Comparison of ENCODE assay signal across 11 mouse cellular contexts in the genomic region with DNA sequence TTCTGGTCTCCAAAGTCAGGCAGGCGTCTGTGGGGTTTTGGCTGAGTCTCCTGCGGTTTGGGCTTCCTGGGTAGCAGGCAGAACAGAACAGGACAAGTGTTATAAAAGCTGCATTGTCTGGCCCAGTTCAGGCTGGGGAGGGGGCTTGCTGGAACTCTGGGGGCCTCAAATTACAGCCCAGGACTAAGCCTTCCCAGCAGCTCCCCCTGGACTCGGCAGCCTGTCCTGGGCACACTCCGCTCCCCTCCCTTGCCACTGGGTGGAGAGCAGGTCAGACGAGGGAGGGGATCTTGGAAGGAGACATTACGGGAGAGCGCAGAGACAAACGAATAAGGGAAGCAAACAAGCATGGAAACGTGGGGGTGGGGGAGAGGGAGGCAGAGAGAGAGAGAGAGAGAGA. TPM values are rescaled to one million over a fixed set of nuclear protein-coding genes. Genes with fewer than 3 reads are reported as not detected.
A peak's percentile ranks its signal among the peaks of the same experiment; 100 is the strongest.
DNase-seq lines count a peak whose midpoint lies in the region; ATAC-seq and TF ChIP-seq lines count a peak whose summit lies in the region.
"Had no signal": no experiment of that assay in that cellular context is flagged by ENCODE, and none has a peak within 500 bp of the region (broad histone marks: within the 10 kb centered on the region; RNA-seq: fewer than 3 reads in every experiment).

No protein-coding gene starts in this region.

- WGBS in heart, embryonic 10.5 days, result 23% methylated on average over 9 of the region's 9 CpGs
- 10% methylated on average over 9 of the region's 9 CpGs for WGBS in limb, embryonic 14.5 days

- ATAC-seq in limb, embryonic 14.5 days (ENCODE audit: low FRiP score, low read depth), result 0 out of 2 replicates have a peak, but pooled peaks have one; percentile 23

- H3K4me1 ChIP-seq in heart, embryonic 10.5 days, result peaks cover 59% of the 10 kb centered on the region
- H3K4me1 ChIP-seq in limb, embryonic 14.5 days (ENCODE audit: control insufficient read depth, insufficient read depth, low read length), result peaks cover 40% of the 10 kb centered on the region

- H3K4me2 ChIP-seq in limb, embryonic 14.5 days (replicated peaks; ENCODE audit: low read depth, low read length, severe bottlenecking), result peak overlapping the region; percentile 88

- no peaks in the 10 kb centered on the region for H3K9me3 ChIP-seq in heart, embryonic 10.5 days
- H3K9me3 ChIP-seq in limb, embryonic 14.5 days (ENCODE audit: control insufficient read depth, low read length), result no peaks in the 10 kb centered on the region

- H3K36me3 ChIP-seq in heart, embryonic 10.5 days, result peaks cover 29% of the 10 kb centered on the region
- peaks cover 40% of the 10 kb centered on the region for H3K36me3 ChIP-seq in limb, embryonic 14.5 days (ENCODE audit: control insufficient read depth, insufficient read depth, low read length)

- no peak for DNase-seq in heart, embryonic 10.5 days (ENCODE audit: low spot score)
- no peak for DNase-seq in heart, adult 9 months (ENCODE audit: low spot score in 2 of 2)
- DNase-seq in testis, postnatal 10 days (ENCODE audit: low spot score), result peak; percentile 35
- no peak for DNase-seq in testis, postnatal 14 days (ENCODE audit: low spot score)
- DNase-seq in limb, embryonic 14.5 days (ENCODE audit: low spot score), result no peak
- DNase-seq in T-cell, adult 2 months (ENCODE audit: low spot score), result no peak
- no peak for DNase-seq in right cerebral cortex, adult 18-20 months
- DNase-seq in spleen, postnatal 36 days (ENCODE audit: low spot score in 2 of 2), result no peak
- DNase-seq: cerebellum, adult 18-20 months; gastrocnemius, postnatal 25 days; thymus, postnatal 14 days had no signal

- peaks cover 27% of the 10 kb centered on the region for H3K27me3 ChIP-seq in heart, embryonic 10.5 days (ENCODE audit: insufficient read depth, poor library complexity, severe bottlenecking)
- no peaks in the 10 kb centered on the region; the same call in 1 of the 2 replicates for H3K27me3 ChIP-seq in limb, embryonic 14.5 days (ENCODE audit: control insufficient read depth, insufficient read depth, low read length)

- TF ChIP-seq POLR2A in limb, embryonic 14.5 days (IDR thresholded peaks at IDR 0.05; ENCODE audit: borderline replicate concordance, extremely low read depth, insufficient read depth, insufficient read length), result no peak

- peak overlapping the region; percentile 89 for H3K27ac ChIP-seq in heart, embryonic 10.5 days
- peak overlapping the region; percentile 87 for H3K27ac ChIP-seq in limb, embryonic 14.5 days (replicated peaks; ENCODE audit: low read depth, low read length)

- H3K9ac ChIP-seq in limb, embryonic 14.5 days (ENCODE audit: low read depth, low read length, severe bottlenecking), result peak overlapping the region; percentile 84

- H3K4me3 ChIP-seq in heart, embryonic 10.5 days, result peak overlapping the region; percentile 77
- H3K4me3 ChIP-seq in limb, embryonic 14.5 days (replicated peaks; ENCODE audit: low read length), result peak overlapping the region; percentile 92

RNA-seq across cellular contexts. Expression of a gene that starts 3.3 kb away (rescaled TPM):
- polyA plus RNA-seq in heart, embryonic 10.5 days (2016; fragmentation: Nextera tagmentation; extraction: Ambion mirVana), result 15.3 and 17.7 TPM in 2 replicates
- 281 and 440 TPM in 2 replicates for polyA plus RNA-seq in limb, embryonic 14.5 days (2012; rRNA removed)
- polyA plus RNA-seq in limb, embryonic 14.5 days (2014; fragmentation: Nextera tagmentation; extraction: Ambion mirVana), result 57.5 and 64.7 TPM in 2 replicates
